Mouse (Mus musculus) forebrain, embryonic 13.5 days (tissue): ENCODE results near the gene Fam174b. TPM values are rescaled to one million over a fixed set of nuclear protein-coding genes. Genes with fewer than 3 reads are reported as not detected.

Experiments used
- ATAC-seq: fragments of 200-750 bp; cut with Nextera tagmentation; 2 replicates; pipeline ENCODE4 v1.8.0; 2017
- H3K27ac ChIP-seq: fragments of 300-500 bp; sonication (generic); 2 replicates; pipeline ENCODE4 v1.5.1; 2015; ENCODE audit warnings: inconsistent platforms, mild to moderate bottlenecking, moderate library complexity
- H3K27me3 ChIP-seq: fragments of 300-500 bp; sonication (generic); 2 replicates; pipeline ENCODE4 v1.6.1; 2015; ENCODE audit warnings: mild to moderate bottlenecking, inconsistent platforms
- H3K36me3 ChIP-seq: fragments of 300-500 bp; sonication (generic); 2 replicates; pipeline ENCODE4 v1.6.1; 2015; ENCODE audit warnings: mild to moderate bottlenecking, inconsistent platforms; ENCODE audit not compliant: poor library complexity, severe bottlenecking
- H3K4me1 ChIP-seq: fragments of 300-500 bp; sonication (generic); 2 replicates; pipeline ENCODE4 v1.6.1; 2015; ENCODE audit warnings: inconsistent platforms
- H3K4me2 ChIP-seq: fragments of 300-500 bp; sonication (generic); 2 replicates; pipeline ENCODE4 v1.6.1; 2015; ENCODE audit warnings: inconsistent platforms, mild to moderate bottlenecking, moderate library complexity
- H3K4me3 ChIP-seq: fragments of 300-500 bp; sonication (generic); 2 replicates; pipeline ENCODE4 v1.5.1; 2015; ENCODE audit warnings: mild to moderate bottlenecking, inconsistent platforms
- H3K9ac ChIP-seq: fragments of 300-500 bp; sonication (generic); 2 replicates; pipeline ENCODE4 v1.6.1; 2015; ENCODE audit warnings: mild to moderate bottlenecking, inconsistent platforms
- H3K9me3 ChIP-seq: fragments of 300-500 bp; sonication (generic); replicated peaks from 2 replicates; pipeline ENCODE4 v1.6.1; 2016; ENCODE audit warnings: inconsistent platforms
- WGBS: fragments of 180-500 bp; shearing (Covaris S2); methylation state at CpG from one replicate; pipeline ENCODE4 v1.1.7; 2015; 5-methylcytosine and 5-hydroxymethylcytosine counted together
- polyA plus RNA-seq: library from polyadenylated mRNA; unstranded; fragments of >200 nt; fragmentation: Nextera tagmentation; extraction: Ambion mirVana; gene quantifications from 2 replicates; pipeline ENCODE4 v1.2.1, GENCODE M21; 2015

The Fam174b gene
- polyA plus RNA-seq, 1 experiment from 2014 or later, result 15.9 TPM

DNA sequence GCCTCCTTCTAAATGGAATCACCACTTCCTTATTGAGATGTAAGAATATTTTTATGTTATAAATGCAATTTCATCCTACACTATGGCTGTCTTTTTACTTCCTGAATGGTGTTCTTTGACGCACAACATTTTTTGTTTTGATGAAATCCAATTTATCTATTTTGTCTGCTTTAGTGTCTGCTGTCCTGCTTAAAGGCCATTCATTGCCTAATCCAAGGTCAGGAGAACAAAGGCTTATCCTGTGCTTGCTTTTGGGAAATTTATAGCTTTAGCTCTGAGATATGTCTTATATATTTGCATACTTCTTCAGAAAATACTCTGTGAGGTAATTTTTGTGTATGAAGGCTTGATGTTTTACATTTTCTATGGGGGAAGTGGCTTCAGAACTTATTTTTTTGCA, 13.5 kb downstream of the Fam174b start:
- H3K27ac ChIP-seq, result no peak overlapping the region
- H3K9me3 ChIP-seq, result no peaks in the 10 kb centered on the region; the same call in 1 of the 2 replicates
- no peaks in the 10 kb centered on the region for H3K27me3 ChIP-seq
- no peaks in the 10 kb centered on the region for H3K4me1 ChIP-seq
- no peak overlapping the region for H3K4me3 ChIP-seq
- ATAC-seq, result no peak
- H3K9ac ChIP-seq, result no peak overlapping the region
- WGBS, result 90% methylated on average over 1 of the region's 1 CpGs
- H3K36me3 ChIP-seq, result no peaks in the 10 kb centered on the region
- no peak overlapping the region for H3K4me2 ChIP-seq

DNA sequence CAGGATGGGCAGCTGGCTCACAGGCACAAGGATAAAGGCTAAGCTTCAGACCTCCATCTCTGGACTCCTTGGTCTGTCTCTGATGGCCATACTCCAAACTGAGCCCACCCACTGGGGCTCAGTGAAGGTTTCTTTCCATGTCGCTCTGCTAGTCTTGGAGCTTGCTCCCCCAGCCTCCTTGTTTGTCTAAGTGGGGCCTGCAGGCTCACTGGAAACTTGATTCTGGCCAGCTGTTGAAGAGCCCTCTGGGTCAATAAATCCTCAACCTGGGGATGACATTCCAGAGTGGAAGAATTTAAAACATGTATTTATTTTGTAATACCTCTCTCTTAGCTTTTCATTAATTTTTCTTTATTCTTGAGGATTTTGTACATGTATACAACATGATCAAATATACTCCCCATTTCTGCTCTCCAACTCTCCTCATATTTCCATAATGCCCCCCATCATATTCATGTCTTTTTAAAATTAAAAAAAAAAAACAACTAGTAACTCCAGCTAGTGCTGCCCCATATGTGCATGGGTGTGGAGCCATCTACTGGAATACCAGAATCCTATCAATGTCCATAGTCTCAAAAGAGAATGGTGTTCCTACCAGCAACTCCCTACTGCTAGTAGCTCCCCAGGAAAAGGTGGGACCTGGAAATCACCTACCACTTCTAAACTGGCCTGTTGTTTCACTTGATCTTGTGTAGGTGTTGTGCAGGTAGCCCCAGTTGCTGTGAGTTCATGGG, 15.4 kb downstream of the Fam174b start:
- no peak overlapping the region for H3K4me2 ChIP-seq
- no peaks in the 10 kb centered on the region for H3K4me1 ChIP-seq
- H3K9me3 ChIP-seq, result no peaks in the 10 kb centered on the region
- no peak overlapping the region for H3K4me3 ChIP-seq
- H3K27me3 ChIP-seq, result no peaks in the 10 kb centered on the region
- H3K36me3 ChIP-seq, result no peaks in the 10 kb centered on the region
- no peak overlapping the region for H3K9ac ChIP-seq
- 76% methylated on average over 1 of the region's 1 CpGs for WGBS
- H3K27ac ChIP-seq, result no peak overlapping the region
- ATAC-seq, result no peak

DNA sequence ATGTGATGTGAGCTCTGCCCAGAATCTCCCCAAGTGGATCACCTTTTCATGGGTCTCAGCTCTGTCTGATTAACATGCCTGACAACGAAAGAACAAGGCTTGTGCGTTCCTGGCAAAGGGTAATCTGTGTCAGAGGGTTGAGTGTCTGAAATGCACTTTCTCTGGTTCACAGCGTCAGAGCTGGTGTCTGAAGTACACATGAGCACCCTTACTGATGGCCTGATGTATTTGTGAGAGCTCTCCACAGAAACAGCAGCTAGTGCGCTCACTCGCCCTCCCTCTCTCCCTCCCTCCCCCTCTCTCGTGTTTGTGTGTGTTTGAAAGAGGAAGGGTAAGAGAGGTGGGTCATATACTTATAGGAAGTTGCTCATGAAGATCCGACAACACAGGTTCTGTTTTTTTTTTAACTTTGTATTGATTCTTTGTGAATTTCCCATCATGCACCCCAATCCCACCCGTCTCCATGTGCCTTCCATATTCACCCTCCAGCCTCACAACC, 21.6 kb downstream of the Fam174b start:
- no peaks in the 10 kb centered on the region for H3K36me3 ChIP-seq
- H3K27me3 ChIP-seq, result no peaks in the 10 kb centered on the region
- H3K4me1 ChIP-seq, result no peaks in the 10 kb centered on the region
- 83% methylated on average over 8 of the region's 8 CpGs for WGBS
- no peaks in the 10 kb centered on the region for H3K9me3 ChIP-seq
- no peak overlapping the region for H3K27ac ChIP-seq
- H3K4me2 ChIP-seq, result no peak overlapping the region
- ATAC-seq, result no peak
- no peak overlapping the region for H3K4me3 ChIP-seq
- no peak overlapping the region for H3K9ac ChIP-seq

DNA sequence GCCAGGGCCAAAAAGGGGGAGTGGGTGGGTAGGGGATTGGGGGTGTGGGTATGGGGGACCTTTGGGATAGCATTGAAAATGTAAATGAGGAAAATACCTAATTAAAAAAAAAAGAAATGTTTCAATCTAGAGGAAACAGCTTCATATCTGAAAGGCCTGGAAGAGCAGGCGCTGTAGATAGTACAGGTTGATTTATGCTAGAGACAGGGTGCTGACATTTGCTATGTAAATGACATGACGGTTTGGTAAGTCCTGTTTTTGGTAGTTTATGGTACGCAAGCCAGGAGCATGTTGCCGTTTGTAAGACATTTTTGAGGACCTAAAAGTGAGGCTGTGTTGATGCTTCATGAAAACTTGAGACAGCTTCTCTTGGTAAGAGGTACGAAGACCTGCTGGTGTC, 24.6 kb downstream of the Fam174b start:
- no peaks in the 10 kb centered on the region for H3K9me3 ChIP-seq
- H3K36me3 ChIP-seq, result no peaks in the 10 kb centered on the region
- no peak overlapping the region for H3K4me2 ChIP-seq
- H3K4me3 ChIP-seq, result no peak overlapping the region
- no peaks in the 10 kb centered on the region for H3K27me3 ChIP-seq
- 92% methylated on average over 5 of the region's 5 CpGs for WGBS
- H3K4me1 ChIP-seq, result no peaks in the 10 kb centered on the region
- no peak overlapping the region for H3K9ac ChIP-seq
- no peak for ATAC-seq
- H3K27ac ChIP-seq, result no peak overlapping the region

DNA sequence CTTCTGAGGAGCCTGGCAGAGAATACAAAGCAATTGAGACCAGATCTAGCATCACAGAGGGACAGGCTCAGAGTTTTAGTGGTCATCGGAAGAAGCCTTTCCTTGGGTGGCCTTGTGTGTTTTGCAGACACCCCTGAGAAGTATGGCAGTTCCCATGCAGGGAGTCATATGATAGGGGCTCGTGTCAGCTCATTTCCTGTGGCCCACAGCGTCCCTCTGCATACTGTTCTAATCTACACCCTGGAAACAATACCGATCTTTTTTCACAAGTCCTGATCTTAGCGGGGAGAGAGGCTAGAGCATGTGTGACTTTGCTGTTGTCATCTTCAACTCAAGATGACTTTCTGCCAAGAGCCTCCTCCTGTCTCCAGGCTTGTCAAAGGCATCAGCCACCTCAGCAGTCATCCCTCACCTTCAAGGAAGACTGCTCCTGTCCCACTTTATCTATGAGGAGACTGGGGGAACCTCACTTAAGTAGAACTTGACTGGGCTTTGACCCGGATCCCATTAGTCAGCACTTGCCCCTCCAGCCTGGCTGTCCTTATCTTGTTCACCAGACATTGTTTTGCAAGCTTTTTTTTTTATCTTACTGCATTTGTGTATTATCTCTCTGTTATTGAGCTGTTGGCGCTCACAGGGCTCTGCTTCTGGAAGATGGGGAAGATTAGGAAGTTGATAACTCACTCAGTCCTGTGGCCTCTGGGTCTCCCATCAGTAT, 25.2 kb downstream of the Fam174b start:
- H3K36me3 ChIP-seq, result no peaks in the 10 kb centered on the region
- 83% methylated on average over 7 of the region's 7 CpGs for WGBS
- H3K9ac ChIP-seq, result no peak overlapping the region
- no peak overlapping the region for H3K4me2 ChIP-seq
- no peaks in the 10 kb centered on the region for H3K27me3 ChIP-seq
- H3K4me1 ChIP-seq, result no peaks in the 10 kb centered on the region
- no peak overlapping the region for H3K4me3 ChIP-seq
- ATAC-seq, result no peak
- H3K9me3 ChIP-seq, result no peaks in the 10 kb centered on the region
- no peak overlapping the region for H3K27ac ChIP-seq

DNA sequence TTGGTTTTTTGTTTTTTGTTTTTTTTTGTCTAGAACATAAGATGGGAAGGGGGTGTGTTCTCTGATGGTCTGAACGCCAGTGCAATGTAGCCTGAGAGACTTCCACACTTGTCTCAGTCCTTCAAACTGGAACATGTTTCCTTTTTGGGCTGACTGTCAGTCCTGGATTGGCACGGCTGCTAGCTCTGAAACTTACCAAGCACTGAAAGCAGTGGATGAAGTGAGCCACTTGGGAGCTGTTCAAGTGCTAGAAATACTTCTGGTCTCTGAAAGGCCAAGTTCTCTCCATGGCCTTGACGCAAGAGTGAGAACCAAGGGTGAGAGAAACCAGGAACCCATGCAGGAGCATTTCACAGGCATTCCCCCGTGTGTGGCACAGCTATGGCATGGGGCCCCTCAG, 29.1 kb downstream of the Fam174b start:
- 0 out of 2 replicates have a peak, but pooled peaks cover 10% of the 10 kb centered on the region for H3K4me1 ChIP-seq
- H3K9me3 ChIP-seq, result no peaks in the 10 kb centered on the region
- ATAC-seq, result no peak
- H3K4me3 ChIP-seq, result no peak overlapping the region
- H3K4me2 ChIP-seq, result no peak overlapping the region
- whole genome bisulfite sequencing, result 92% methylated on average over 4 of the region's 4 CpGs
- H3K27me3 ChIP-seq, result no peaks in the 10 kb centered on the region
- H3K9ac ChIP-seq, result no peak overlapping the region
- H3K27ac ChIP-seq, result no peak overlapping the region
- no peaks in the 10 kb centered on the region for H3K36me3 ChIP-seq

DNA sequence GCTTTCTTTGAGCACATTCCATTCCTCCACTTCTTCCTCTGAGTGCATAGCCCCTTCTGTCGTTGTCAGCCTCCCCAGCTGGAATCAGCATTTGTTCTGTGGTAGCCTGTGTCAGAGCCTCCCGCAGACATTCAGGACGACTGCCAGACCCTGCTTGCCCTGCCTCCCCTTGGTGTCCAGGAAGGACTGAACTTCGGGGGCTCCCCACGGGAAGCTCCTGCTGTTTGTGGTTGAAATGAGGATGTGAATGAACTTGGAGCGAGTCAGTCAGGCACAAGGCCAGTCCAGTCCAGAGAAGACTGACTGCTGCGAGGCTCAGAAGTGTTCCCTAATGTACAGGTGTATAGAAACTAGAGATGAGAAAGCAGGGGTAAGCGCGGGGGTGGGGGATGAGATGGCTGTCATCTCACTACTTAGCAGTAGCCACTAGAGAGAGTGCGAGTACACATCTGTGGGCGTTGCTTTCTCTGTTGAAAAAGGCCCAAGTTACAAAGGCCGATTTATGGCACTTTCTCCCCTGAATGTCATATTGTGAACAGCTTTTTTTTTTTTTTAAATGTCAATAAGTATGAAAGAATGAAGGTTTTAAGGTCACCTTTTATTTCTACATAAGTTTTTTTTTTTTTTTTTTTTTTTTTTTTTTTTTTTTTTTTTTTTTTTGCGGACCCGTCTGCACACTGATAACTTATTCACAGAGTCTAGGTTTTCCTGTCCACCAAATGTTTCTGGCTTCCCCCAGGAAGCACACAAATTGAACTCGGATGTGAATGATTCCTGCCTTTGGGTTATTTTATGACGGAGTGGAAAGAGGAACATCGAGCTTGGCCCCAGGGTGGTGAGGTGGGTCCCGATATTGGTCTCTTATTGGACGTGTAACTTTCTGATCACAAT, 31.5 kb downstream of the Fam174b start:
- 0 out of 2 replicates have a peak, but pooled peaks cover 10% of the 10 kb centered on the region for H3K4me1 ChIP-seq
- no peaks in the 10 kb centered on the region for H3K27me3 ChIP-seq
- 49% methylated on average over 19 of the region's 19 CpGs for WGBS
- H3K27ac ChIP-seq, result no peak overlapping the region
- H3K4me3 ChIP-seq, result no peak overlapping the region
- 0 out of 2 replicates have a peak, but pooled peaks have one; percentile 19 for ATAC-seq
- no peak overlapping the region for H3K9ac ChIP-seq
- no peaks in the 10 kb centered on the region for H3K36me3 ChIP-seq
- no peaks in the 10 kb centered on the region for H3K9me3 ChIP-seq
- H3K4me2 ChIP-seq, result peak overlapping the region; percentile 21; the same call in 1 of the 2 replicates

DNA sequence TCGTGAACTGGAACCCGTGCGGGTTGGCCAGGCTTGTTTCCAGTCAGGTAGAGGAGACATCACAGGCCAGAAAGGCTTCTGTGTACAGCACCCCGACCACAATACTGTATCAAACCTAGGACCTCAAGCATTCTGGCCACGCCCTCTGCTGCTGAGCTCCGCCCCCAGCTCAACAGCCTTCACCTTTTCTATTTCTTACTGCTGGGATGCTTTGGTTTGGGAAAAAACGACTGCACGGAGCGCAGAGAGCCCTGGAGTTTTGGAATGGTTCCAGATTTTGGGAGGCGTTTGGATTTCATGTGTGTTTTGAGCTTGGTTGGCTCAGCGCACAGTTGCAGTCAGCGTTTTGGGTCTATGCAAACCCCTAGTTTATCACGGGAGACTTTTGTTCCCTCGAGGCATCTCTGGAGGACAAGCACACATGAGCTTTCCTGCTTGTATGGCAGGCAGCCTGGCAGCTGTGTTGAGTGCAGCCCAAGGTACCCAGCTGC, 32.2 kb downstream of the Fam174b start:
- Histone ChIP-seq H3K36me3 (no peaks in the 10 kb centered on the region), H3K27me3 (no peaks in the 10 kb centered on the region), H3K4me2 (no peak overlapping the region), H3K9me3 (no peaks in the 10 kb centered on the region), H3K4me3 (no peak overlapping the region), H3K9ac (no peak overlapping the region), H3K27ac (no peak overlapping the region), H3K4me1 (0 out of 2 replicates have a peak, but pooled peaks cover 10% of the 10 kb centered on the region)
- 72% methylated on average over 14 of the region's 14 CpGs for WGBS
- ATAC-seq, result 0 out of 2 replicates have a peak, but pooled peaks have one; percentile 24

DNA sequence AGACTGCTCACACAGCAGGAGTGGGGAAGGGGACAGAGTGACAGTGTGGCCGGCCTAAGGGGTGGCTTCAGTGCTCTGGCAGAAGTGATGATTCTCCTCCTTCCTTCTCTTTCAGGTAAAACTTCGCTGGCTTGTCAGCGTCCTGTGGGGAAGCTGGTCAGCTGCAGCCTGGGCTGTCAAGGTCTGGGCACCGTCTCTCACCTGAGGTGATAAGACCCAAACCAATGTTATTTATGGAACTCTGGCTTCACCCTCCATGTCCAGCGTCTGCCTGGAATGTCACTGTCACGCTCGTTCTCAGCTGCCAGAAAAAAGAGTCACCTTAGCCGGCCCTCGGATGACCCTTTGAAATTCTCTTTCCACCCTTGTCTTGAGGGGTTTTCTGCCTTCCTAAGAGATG, 34.7 kb downstream of the Fam174b start:
- Histone ChIP-seq H3K4me1 (0 out of 2 replicates have a peak, but pooled peaks cover 10% of the 10 kb centered on the region), H3K9me3 (no peaks in the 10 kb centered on the region), H3K36me3 (no peaks in the 10 kb centered on the region), H3K9ac (no peak overlapping the region), H3K4me3 (no peak overlapping the region), H3K27me3 (no peaks in the 10 kb centered on the region), H3K4me2 (no peak overlapping the region), H3K27ac (no peak overlapping the region)
- no peak for ATAC-seq
- 89% methylated on average over 9 of the region's 9 CpGs for WGBS

DNA sequence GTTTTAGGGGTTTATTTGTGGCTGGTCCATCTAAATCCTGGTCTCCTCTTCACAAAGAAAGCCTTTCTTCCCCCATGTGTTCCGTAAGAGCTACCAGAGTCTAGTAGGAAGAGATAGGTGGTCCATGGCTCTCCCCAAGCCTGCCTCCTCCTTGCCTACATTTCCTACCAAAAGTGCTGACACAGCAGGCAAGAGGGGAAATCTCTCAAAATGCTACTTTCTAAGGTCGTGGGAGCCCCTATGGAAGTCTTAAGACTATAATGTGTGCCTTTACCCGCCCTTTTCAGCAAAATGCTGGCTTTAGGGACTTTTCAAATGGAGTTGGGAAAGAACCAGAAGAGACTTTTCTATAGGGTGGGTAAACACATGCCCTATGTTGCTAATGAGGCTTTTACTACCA, 37.7 kb downstream of the Fam174b start:
- H3K4me3 ChIP-seq, result no peak overlapping the region
- no peak overlapping the region for H3K9ac ChIP-seq
- H3K4me2 ChIP-seq, result no peak overlapping the region
- no peaks in the 10 kb centered on the region for H3K9me3 ChIP-seq
- no peaks in the 10 kb centered on the region for H3K36me3 ChIP-seq
- no peak for ATAC-seq
- no peak overlapping the region for H3K27ac ChIP-seq
- no peaks in the 10 kb centered on the region for H3K27me3 ChIP-seq
- H3K4me1 ChIP-seq, result no peaks in the 10 kb centered on the region
- WGBS, result 70% methylated on average over 3 of the region's 3 CpGs

DNA sequence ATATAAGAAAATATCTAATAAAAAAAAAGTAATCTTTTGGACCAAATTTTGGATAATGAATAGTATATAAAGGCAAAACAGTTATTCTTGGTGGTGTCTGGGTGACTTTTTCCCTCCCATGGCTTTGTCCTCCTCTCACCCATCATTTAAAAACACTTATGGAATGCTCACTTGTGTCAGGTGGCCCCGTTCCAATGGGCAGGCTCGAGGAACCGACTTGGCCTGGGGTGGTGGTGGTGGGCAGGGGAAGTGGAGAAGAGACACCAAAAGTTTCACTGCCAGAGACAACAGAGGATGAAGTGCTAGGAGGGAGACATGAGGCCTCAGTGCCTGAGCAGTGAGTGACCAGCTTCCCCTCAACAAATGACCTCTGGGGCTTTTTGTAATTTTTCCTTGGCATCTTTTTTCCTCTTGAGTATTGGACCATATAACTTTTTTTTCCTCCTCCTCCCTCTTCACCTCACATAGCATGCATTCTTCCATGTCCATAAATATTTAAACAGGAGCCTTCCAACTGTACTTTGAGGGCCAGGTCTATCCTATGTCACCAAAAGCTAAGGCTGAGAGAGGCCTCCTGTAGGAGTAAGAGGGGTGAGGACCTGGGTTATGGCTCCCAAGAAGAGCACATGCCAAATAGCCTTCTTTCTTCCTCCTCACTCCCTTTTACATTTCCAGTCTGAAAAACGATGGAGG, 44.8 kb downstream of the Fam174b start:
- WGBS, result 93% methylated on average over 4 of the region's 4 CpGs
- Histone ChIP-seq H3K4me1 (no peaks in the 10 kb centered on the region; the same call in 1 of the 2 replicates), H3K36me3 (no peaks in the 10 kb centered on the region), H3K4me3 (no peak overlapping the region), H3K27me3 (no peaks in the 10 kb centered on the region), H3K4me2 (no peak overlapping the region), H3K9me3 (no peaks in the 10 kb centered on the region), H3K9ac (no peak overlapping the region), H3K27ac (no peak overlapping the region)
- no peak for ATAC-seq
